Mouse (Mus musculus): ENCODE results near the gene Tcl1b3.
"Not testable (repeated sequence)": the region's sequence is repeated elsewhere in the genome, so short reads cannot be mapped to it uniquely, and the experiment has no call there.

Tcl1b3 gene

GRCm38 (mm10) chr12:105190743-105191142, at the start of gene Tcl1b3:
Gene Tcl1b3 (plus strand): TSS chr12:105191043.
- not testable (repeated sequence) for DNase-seq

- no peak for DNase-seq
These were observed 47.7 kb upstream of the Tcl1b3 start for GRCm38 (mm10) chr12:105143096-105143495.

GRCm38 (mm10) chr12:105144928-105145327, 45.9 kb upstream of the Tcl1b3 start:
- not testable (repeated sequence) for DNase-seq

- no peak for DNase-seq
These were observed 45.1 kb upstream of the Tcl1b3 start, which contains the start of gene Tcl1b2 for GRCm38 (mm10) chr12:105145714-105146113. Gene Tcl1b2 (plus strand): TSS chr12:105146014.

GRCm38 (mm10) chr12:105155286-105155685, 35.6 kb upstream of the Tcl1b3 start:
- not testable (repeated sequence) for DNase-seq

DNA sequence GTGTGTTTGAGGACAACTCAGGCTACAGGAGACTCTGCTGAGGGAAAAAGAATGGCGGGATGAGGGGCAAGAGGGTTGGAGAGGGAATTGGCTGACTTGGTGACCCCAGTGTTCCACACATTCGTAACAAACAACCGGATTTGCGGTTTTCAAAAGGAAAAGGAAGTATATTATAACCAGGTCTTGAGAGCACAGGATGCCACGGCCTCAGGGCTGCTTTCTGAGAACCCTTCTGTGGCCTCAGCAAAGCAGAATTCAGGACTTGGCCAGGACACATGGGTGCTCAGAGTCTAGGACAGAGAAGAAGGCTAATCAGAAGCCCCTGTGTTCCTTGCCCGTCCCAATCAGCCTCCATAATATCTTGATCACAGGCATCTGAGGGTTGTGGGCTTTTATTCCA, 32.0 kb upstream of the Tcl1b3 start:
- DNase-seq = no peak

GRCm38 (mm10) chr12:105159390-105159789, 31.5 kb upstream of the Tcl1b3 start, which contains the start of gene Tcl1b1:
Gene Tcl1b1 (plus strand): TSS chr12:105159690.
- no peak for DNase-seq

DNA sequence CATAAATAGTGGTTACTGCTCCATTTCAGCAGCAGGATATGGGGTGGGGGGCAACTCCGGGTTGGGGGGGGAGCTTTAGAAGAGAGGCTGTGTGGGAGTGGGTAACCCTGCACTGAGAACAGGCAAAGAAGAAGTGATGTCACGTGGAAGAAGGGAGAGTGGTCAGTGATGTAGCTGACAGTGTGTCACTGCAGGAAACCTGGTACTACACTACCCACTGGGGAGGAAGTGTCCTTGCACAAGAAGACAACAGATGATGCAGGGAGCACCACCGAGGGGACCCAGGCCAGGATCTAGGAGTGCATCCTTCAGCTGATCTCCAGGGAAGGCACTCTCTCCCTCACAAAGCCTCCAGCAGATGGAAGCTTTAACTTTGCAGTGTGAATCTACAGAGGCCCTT, 24.1 kb upstream of the Tcl1b3 start:
- DNase-seq = no peak

DNA sequence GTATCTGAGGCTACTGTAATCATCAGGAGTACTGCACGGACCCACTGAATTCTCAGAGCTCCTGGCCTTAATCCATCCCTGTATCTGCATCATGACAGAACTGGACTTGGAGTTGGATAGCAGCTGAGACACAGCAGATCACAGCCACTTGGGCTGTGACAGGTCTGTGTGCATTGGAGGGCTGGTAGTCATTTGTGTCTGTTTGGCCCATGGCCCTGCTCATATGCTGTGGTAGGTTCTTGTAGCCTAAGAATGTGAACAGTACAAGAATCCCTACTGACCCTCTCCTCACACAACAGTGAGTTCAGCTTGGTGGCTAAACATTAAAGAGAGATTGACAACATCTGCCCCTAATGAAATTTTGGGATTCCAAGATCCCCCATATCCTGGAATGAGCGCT, 17.5 kb upstream of the Tcl1b3 start:
- DNase-seq = no peak

- peak; percentile 35 to 83 for DNase-seq
These were observed 16.5 kb upstream of the Tcl1b3 start for GRCm38 (mm10) chr12:105174318-105174717.

DNA sequence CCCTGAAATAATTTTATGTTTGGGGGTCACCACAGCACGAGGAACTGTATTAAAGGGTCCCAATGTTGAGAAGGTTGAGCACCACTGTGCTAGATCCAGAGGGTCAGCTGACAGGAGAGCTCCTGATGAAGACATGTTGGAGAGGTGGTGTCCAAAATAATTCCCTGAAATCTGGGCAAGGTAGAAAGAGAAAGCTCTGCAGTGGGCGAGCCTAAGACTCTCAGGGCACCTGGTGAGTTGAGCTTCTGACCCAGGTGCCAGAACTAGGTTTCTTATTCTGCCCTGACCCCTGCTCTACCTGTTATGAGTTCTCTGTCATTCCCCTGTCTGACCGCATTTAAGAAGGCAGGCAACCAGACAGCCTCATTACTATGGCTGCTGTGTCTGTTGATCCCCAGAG, 14.8 kb upstream of the Tcl1b3 start, which contains the start of gene Tcl1b5:
Gene Tcl1b5, plus strand, starts transcription at position 301 of the 400 bp plus-strand sequence.
- DNase-seq = not testable (repeated sequence)

DNA sequence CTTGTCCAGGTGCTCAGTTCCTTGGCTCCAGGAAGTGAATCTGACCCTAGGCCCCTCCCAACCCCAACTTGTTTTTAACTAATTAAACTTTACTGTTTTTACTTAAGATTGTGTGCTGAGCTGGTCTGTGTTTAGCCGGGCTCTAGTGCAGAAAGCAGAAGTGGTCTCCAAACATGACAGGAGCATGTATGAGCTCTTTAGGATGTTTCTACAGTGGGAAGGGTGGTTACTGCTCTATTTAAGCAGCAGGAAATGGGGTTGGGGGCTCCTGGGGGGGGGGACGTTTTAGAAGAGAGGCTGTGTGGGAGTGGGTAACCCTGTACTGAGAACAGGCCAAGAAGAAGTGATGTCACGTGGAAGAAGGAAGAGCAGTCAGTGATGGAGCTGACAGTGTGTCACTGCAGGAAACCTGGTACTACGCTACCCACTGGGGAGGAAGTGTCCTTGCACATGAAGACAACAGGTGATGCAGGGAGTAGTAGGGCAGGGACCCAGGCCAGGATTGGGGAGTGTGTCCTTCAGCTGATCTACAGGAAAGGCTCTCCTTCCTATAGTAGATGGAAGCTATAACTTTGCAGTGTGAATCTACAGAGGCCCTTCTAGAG, 9.7 kb upstream of the Tcl1b3 start:
- DNase-seq = not testable (repeated sequence)

DNA sequence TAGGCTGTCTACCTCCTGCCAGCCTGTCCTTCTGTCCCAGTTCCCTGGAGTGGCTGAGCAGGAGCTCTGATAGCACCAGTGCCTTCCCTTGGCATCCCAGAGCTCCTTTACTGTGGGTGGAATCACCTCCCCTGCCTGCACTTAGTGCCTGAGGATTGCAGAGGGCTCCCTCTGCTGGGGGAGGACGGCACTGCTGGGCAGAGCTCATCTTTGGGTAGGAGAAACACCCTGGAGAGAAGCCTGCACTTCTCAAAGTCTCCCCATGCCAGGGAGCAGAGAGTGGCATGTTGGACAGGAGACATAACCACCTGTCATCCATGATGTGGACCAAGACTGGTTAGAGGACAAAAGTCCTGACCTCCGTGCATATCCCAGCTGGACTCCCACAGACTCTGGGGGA, 1.9 kb upstream of the Tcl1b3 start:
- peak in 1 of 2 experiments; percentile 55 for DNase-seq

DNA sequence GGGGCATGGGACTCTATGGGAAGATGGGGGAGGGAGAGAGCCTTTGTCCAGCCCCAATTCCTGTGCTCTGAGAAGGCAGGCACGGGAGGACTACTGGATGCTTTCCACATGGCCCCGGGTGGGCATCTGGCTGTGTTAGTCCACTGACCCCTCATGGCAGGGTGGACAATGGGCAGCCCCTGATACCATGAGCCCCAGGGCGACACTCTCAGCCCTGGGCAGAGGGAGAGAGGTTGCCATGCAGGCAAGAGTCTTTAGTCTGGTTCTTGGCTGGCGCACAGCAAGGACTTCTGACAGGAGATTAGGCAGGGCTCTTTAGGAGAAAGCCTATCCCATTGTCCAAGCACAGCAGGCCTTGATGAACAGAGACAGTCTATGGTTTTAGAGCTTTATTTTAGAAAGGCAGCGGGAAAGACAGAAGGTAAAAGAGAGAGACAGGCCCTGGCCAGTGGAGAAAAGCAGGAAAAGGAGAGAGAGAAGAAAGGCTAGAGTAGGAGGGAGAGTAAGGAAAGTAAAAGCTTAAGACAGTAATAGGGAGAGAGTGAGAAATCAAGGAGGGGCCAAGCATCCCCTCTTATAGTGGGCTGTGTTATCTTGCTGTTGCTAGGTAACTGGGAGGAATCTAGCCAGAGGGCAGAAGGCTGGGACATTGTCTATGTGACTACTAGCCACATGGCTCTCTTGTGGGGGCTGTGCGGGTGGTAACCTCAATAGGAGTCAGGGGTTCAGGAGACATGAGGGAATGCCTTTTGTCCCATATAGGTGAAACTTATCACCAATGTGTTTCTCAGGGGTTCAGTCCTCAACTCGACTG, 9.0 kb downstream of the Tcl1b3 start:
- not testable (repeated sequence) for DNase-seq

GRCm38 (mm10) chr12:105201657-105202056, 10.8 kb downstream of the Tcl1b3 start, which contains the start of gene Tcl1b4:
Gene Tcl1b4 (plus strand): TSS chr12:105201957.
- not testable (repeated sequence) for DNase-seq

DNA sequence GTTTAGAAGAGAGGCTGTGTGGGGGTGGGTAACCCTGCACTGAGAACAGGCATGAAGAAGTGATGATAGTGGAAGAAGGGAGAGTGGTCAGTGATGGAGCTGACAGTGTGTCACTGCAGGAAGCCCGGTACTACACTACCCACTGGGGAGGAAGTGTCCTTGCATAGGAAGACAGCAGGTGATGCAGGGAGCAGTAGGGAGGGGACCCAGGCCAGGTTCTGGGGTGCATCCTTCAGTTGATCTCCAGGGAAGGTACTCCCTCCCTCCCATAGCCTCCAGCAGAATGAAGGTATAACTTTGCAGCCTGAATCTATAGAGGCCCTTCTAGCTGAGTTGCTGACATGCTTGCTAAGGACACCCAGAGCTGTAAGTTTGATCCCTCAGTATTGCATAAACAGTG, 16.2 kb downstream of the Tcl1b3 start:
- DNase-seq = no peak

- DNase-seq = no peak
These were observed 17.6 kb downstream of the Tcl1b3 start for GRCm38 (mm10) chr12:105208441-105208840.

- no peak for DNase-seq
These were observed 18.4 kb downstream of the Tcl1b3 start for GRCm38 (mm10) chr12:105209231-105209630.

DNA sequence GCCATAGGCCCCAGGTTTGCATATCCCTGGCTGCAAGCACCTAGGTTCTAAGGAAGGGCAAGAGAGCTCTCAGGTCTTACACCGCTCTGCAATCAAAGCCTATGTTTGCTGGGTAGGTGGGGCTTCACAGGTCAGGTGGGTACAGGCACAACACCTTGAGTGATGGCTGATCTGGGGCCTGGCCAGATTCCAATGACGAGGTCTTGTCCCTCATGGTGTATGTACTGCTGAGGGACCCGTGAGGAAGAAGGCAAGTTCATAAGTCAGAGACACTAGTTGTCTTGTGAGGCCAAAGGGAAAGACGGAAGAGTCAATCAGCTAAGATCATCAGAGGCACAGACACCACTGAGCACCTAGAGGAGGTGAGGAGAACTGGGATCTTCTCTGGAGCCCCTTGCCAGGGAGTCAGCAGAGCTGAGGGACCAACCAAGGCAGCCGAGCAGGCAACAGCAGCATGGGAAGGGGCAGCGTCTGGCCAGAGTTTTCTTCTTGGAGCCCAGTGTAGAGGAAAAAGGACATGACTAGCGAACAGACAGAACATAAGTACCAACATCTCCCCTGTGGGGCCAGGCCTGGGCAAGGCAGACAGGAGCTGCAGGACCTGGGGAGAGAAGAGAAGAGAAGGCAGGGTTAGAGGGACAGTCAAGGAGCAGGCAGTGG, 26.4 kb downstream of the Tcl1b3 start:
- DNase-seq = no peak

- no peak for DNase-seq
These were observed 31.9 kb downstream of the Tcl1b3 start, which contains the start of gene Tcl1 for GRCm38 (mm10) chr12:105222601-105223319. Gene Tcl1 (minus strand): TSS chr12:105222793.

- DNase-seq = peak in 1 of 2 experiments; percentile 3
These were observed 33.9 kb downstream of the Tcl1b3 start for GRCm38 (mm10) chr12:105224621-105225320.

GRCm38 (mm10) chr12:105234362-105234761, 43.5 kb downstream of the Tcl1b3 start:
- no peak for DNase-seq
